Mouse (Mus musculus): ENCODE results near the gene a. TPM values are rescaled to one million over a fixed set of nuclear protein-coding genes. Genes with fewer than 3 reads are reported as not detected.
"Not testable (repeated sequence)": the region's sequence is repeated elsewhere in the genome, so short reads cannot be mapped to it uniquely, and the experiment has no call there.

The a gene
- polyA plus RNA-seq, 1 experiment from 2014 or later = 0.41 TPM

DNA sequence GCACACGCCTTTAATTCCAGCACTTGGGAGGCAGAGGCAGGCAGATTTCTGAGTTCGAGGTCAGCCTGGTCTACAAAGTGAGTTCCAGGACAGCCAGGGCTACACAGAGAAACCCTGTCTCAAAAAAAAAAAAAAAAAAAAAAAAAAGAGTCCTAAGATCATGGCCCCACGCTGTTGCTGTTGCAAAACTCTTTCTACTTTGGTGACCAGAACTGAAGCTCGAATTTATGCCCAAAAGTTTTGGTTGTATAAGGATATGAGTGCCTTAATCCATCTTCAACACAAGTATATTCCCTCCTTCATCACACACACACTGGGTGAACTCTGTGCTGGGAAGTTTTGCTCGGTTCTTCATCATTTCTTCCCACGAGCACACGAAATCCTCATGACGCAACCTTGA lies 262.3 kb downstream of the a start:
- not testable (repeated sequence) for H3K4me2 ChIP-seq (ENCODE audit: low read depth, low read length); ATAC-seq (ENCODE audit: insufficient read depth, low FRiP score); H3K27ac ChIP-seq (ENCODE audit: low read length); H3K9ac ChIP-seq (ENCODE audit: low read length); H3K27me3 ChIP-seq (ENCODE audit: control insufficient read depth, insufficient read depth, low read length); H3K36me3 ChIP-seq (ENCODE audit: control insufficient read depth, insufficient read depth, low read length); H3K9me3 ChIP-seq (replicated peaks; ENCODE audit: control insufficient read depth, low read length); H3K4me3 ChIP-seq (replicated peaks; ENCODE audit: low read length)
- H3K4me1 ChIP-seq (ENCODE audit: control insufficient read depth, insufficient read depth, low read length) = peaks cover 14% of the 10 kb centered on the region
- WGBS = 91% methylated on average over 8 of the region's 8 CpGs

DNA sequence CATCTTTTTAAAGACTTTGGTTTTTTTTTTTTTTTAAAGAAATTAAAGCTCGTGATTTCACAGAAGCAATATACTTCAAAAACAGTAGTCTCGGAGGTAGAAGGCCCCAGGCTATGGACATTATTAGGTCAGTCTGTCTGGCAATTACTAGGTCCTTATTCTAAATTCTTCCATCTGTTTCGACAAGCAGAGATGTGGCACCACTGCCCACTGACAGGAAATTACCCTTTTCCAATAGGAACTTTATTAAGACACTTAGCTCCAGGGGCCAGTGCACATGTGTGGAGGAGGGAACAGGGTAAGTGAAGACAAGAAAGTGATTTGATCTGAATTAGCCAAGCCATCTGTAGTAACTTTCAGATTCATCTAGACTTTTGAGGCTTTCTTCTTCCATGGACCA lies 263.5 kb downstream of the a start:
- H3K4me1 ChIP-seq (ENCODE audit: control insufficient read depth, insufficient read depth, low read length) = peaks cover 14% of the 10 kb centered on the region
- no peak overlapping the region for H3K9ac ChIP-seq (ENCODE audit: low read length)

DNA sequence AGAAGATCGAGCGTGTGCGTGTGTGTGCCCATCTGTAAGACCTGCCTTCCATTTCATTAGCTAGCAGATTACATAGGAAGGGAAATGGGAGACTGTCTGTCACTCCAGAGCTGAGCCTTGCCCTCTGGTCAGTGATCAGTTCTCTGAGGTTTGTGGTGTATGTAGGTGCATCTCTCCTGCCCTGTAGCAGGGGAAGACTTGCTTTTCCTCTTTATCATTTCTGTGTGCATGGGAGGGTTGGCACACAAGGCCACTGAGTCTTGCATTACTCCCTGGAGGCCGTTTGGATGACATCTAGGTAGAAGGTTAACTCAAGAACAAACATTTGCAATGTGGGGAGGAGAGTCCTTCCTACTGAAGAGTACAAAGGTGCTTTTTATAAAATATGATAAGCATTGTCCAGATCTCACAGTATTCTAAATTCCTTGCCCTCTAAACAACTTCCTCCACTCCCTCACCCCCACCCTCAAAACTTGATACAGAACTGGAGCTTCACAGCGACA lies 264.9 kb downstream of the a start:
- no peak overlapping the region for H3K4me3 ChIP-seq (replicated peaks; ENCODE audit: low read length)
- WGBS = 54% methylated on average over 5 of the region's 5 CpGs
- H3K36me3 ChIP-seq (ENCODE audit: control insufficient read depth, insufficient read depth, low read length) = no peaks in the 10 kb centered on the region
- H3K9me3 ChIP-seq (replicated peaks; ENCODE audit: control insufficient read depth, low read length) = no peaks in the 10 kb centered on the region
- H3K27ac ChIP-seq (ENCODE audit: low read length) = no peak overlapping the region
- H3K9ac ChIP-seq (ENCODE audit: low read length) = no peak overlapping the region
- H3K4me2 ChIP-seq (ENCODE audit: low read depth, low read length) = no peak overlapping the region
- H3K4me1 ChIP-seq (ENCODE audit: control insufficient read depth, insufficient read depth, low read length) = peaks cover 9% of the 10 kb centered on the region
- no peak for ATAC-seq (ENCODE audit: insufficient read depth, low FRiP score)
- no peaks in the 10 kb centered on the region for H3K27me3 ChIP-seq (ENCODE audit: control insufficient read depth, insufficient read depth, low read length)

More for the DNA sequence above, 263.5 kb downstream of the a start:
- H3K27ac ChIP-seq (ENCODE audit: low read length) = no peak overlapping the region
- no peaks in the 10 kb centered on the region for H3K27me3 ChIP-seq (ENCODE audit: control insufficient read depth, insufficient read depth, low read length)
- ATAC-seq (ENCODE audit: insufficient read depth, low FRiP score) = no peak
- 79% methylated on average over 3 of the region's 3 CpGs for WGBS
- H3K4me3 ChIP-seq (replicated peaks; ENCODE audit: low read length) = no peak overlapping the region
- H3K36me3 ChIP-seq (ENCODE audit: control insufficient read depth, insufficient read depth, low read length) = no peaks in the 10 kb centered on the region
- no peak overlapping the region for H3K4me2 ChIP-seq (ENCODE audit: low read depth, low read length)
- H3K9me3 ChIP-seq (replicated peaks; ENCODE audit: control insufficient read depth, low read length) = no peaks in the 10 kb centered on the region

DNA sequence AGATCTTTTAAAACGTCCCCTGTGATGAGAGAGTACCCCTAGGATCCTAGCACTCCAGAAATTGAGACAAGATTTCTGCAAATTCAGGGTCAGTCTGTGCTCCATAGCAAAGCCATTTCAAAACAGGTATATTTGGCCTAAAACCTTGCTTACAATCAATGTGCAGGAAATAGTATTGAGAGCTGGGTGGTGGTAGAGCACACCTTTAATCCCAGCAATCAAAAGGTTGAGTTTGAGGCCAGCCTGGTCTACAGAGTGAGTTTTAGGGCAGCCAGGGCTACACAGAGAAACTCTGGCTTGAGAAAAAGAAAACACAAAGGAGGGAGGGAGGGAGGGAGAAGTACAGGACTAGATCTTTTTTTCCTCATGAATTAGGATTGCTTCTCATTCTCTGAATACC lies 266.2 kb downstream of the a start:
- Histone ChIP-seq H3K4me2 (ENCODE audit: low read depth, low read length) (no peak overlapping the region), H3K27ac (ENCODE audit: low read length) (no peak overlapping the region), H3K4me1 (ENCODE audit: control insufficient read depth, insufficient read depth, low read length) (no peaks in the 10 kb centered on the region), H3K9ac (ENCODE audit: low read length) (no peak overlapping the region), H3K9me3 (replicated peaks; ENCODE audit: control insufficient read depth, low read length) (no peaks in the 10 kb centered on the region), H3K36me3 (ENCODE audit: control insufficient read depth, insufficient read depth, low read length) (no peaks in the 10 kb centered on the region; the same call in 1 of the 2 replicates), H3K27me3 (ENCODE audit: control insufficient read depth, insufficient read depth, low read length) (no peaks in the 10 kb centered on the region), H3K4me3 (replicated peaks; ENCODE audit: low read length) (no peak overlapping the region)
- no peak for ATAC-seq (ENCODE audit: insufficient read depth, low FRiP score)
- WGBS = 61% methylated on average over 1 of the region's 1 CpGs

DNA sequence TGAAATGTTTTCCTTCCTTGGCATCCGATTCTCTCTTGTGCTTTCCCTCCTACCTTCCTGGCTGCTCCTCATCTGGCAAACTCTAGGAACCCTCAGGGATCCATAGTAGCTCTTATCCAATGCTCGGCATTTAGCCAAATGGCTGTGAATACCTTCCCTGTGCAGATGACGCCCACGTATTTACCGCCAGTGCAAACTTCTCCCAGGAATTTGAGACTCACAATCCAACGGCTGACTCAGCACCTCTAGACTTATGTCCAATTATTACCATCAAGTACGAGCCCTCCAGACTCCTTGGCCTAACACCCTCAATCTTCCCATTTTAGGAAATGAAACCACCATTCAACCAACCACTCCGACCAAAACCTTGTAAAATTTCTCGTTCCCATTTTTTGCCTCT lies 279.8 kb downstream of the a start:
- H3K4me1 ChIP-seq (ENCODE audit: control insufficient read depth, insufficient read depth, low read length) = peaks cover 19% of the 10 kb centered on the region
- no peak overlapping the region for H3K27ac ChIP-seq (ENCODE audit: low read length)
- H3K9ac ChIP-seq (ENCODE audit: low read length) = no peak overlapping the region
- H3K4me2 ChIP-seq (ENCODE audit: low read depth, low read length) = no peak overlapping the region
- WGBS = 76% methylated on average over 9 of the region's 9 CpGs
- ATAC-seq (ENCODE audit: insufficient read depth, low FRiP score) = no peak
- no peak overlapping the region for H3K4me3 ChIP-seq (replicated peaks; ENCODE audit: low read length)
- no peaks in the 10 kb centered on the region for H3K27me3 ChIP-seq (ENCODE audit: control insufficient read depth, insufficient read depth, low read length)
- H3K36me3 ChIP-seq (ENCODE audit: control insufficient read depth, insufficient read depth, low read length) = 0 out of 2 replicates have a peak, but pooled peaks cover 8% of the 10 kb centered on the region
- H3K9me3 ChIP-seq (replicated peaks; ENCODE audit: control insufficient read depth, low read length) = no peaks in the 10 kb centered on the region

DNA sequence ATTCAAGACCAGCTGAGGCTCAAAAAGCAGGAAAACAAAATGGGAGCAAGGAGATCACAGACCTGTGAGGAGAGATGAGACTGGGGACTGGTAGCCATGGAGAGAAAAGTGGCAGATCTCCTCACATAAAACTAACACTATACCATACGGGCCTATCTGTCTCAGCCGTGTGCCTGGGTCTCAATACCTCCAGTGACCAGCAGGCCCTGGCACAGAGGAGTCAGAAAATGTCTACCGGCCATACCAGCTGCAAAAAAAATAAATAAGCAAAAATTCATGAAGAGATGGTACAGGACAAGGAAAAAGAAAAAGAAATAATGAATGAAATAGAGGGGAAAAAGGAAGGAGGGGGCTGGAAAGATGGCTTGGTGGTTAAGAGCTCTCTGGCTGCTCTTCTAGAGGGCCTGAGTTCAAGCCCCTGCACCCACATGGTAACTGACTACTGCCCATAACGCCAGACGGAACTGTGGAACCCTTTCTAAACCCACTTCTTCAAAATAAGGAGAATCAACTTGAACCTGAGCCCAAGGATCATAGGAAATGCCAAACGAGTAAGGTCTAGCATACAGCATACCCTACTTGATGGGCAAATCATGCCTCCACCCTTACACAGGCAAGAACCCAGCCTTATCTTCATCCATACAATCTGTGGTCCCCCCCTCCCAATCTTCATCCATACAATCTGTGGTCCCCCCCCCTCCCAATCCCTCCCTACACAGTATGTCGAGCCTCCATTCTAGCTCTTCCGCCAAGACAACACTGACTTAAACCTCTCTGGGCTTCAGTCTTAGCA lies 281.3 kb downstream of the a start:
- H3K4me2 ChIP-seq (ENCODE audit: low read depth, low read length) = 0 out of 2 replicates have a peak overlapping the region, but pooled peaks have one; percentile 1
- WGBS = 83% methylated on average over 8 of the region's 8 CpGs
- H3K9me3 ChIP-seq (replicated peaks; ENCODE audit: control insufficient read depth, low read length) = no peaks in the 10 kb centered on the region
- H3K4me3 ChIP-seq (replicated peaks; ENCODE audit: low read length) = no peak overlapping the region; the same call in 1 of the 2 replicates
- H3K27ac ChIP-seq (ENCODE audit: low read length) = no peak overlapping the region
- ATAC-seq (ENCODE audit: insufficient read depth, low FRiP score) = no peak
- H3K9ac ChIP-seq (ENCODE audit: low read length) = peak overlapping the region; percentile 91; the same call in 1 of the 2 replicates
- no peaks in the 10 kb centered on the region for H3K36me3 ChIP-seq (ENCODE audit: control insufficient read depth, insufficient read depth, low read length)
- H3K27me3 ChIP-seq (ENCODE audit: control insufficient read depth, insufficient read depth, low read length) = no peaks in the 10 kb centered on the region
- peaks cover 19% of the 10 kb centered on the region for H3K4me1 ChIP-seq (ENCODE audit: control insufficient read depth, insufficient read depth, low read length)

DNA sequence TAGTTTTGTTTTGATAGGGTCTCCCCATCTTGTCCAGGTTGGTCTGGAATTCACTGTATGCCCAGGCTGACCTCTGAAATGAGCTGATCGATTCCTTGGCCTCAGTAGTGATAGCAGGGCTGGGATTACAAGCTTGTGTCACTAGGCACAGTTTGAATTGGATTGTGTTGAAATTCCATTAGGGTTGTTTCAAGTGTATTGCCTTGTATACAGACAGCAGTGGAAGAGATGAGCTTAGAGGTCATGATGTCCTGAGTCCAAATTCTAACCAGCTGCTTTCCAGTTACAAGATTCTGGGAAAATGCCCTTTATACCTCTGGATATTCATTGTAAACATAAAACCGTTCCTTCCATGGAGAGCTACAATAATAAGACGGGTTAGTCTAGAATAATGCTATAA lies 282.1 kb downstream of the a start:
- no peaks in the 10 kb centered on the region for H3K36me3 ChIP-seq (ENCODE audit: control insufficient read depth, insufficient read depth, low read length)
- H3K27ac ChIP-seq (ENCODE audit: low read length) = peak overlapping the region; percentile 73; the same call in 1 of the 2 replicates
- H3K9ac ChIP-seq (ENCODE audit: low read length) = peak overlapping the region; percentile 91
- no peak for ATAC-seq (ENCODE audit: insufficient read depth, low FRiP score)
- no peaks in the 10 kb centered on the region for H3K9me3 ChIP-seq (replicated peaks; ENCODE audit: control insufficient read depth, low read length)
- peaks cover 19% of the 10 kb centered on the region for H3K4me1 ChIP-seq (ENCODE audit: control insufficient read depth, insufficient read depth, low read length)
- 13% methylated on average over 3 of the region's 3 CpGs for WGBS
- H3K27me3 ChIP-seq (ENCODE audit: control insufficient read depth, insufficient read depth, low read length) = no peaks in the 10 kb centered on the region
- peak overlapping the region; percentile 77 for H3K4me2 ChIP-seq (ENCODE audit: low read depth, low read length)
- H3K4me3 ChIP-seq (replicated peaks; ENCODE audit: low read length) = peak overlapping the region; percentile 80

DNA sequence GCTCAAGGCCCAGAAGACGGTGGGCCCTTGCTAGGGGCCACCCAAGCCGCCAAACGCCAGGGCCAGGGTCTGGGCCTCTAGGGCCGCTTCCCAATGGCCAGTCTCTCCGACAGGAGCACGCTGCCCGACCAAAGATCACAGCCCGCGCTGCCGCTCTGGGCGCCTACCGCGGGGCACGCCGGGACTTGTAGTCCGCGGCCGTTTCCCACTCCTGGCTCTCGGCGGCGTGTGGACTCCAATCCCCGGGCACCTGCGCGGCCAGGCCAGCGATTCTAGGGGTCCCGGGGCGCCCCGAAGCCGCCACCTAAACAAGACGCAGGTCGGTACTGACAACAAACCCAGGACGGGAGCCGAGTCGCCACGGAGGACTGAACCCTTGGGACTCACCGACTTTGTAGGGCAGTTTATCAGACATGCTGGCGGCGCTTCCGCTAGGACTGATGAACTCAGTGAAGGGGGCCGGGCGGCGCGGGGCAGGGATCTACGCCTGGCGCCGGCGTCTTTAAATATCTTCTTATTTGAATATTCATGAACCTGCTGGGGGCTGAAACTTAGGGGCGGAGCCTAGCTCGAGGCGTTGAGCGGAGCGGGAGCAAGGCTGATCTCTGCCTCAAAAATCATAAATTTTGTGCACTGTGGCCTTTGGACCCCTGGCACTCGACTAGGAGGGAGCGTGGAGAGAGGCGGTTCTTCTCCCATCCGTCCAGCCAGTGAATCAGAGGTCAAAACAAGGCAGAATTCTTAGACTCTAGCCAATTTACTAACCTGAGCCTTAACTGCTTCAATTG lies 283.0 kb downstream of the a start, which contains the start of gene Ahcy:
Gene Ahcy, minus strand, starts transcription at position 520 of the 788 bp plus-strand sequence.
- Histone ChIP-seq H3K27me3 (ENCODE audit: control insufficient read depth, insufficient read depth, low read length) (no peaks in the 10 kb centered on the region), H3K9ac (ENCODE audit: low read length) (peak within 1 kb of the TSS; percentile 91), H3K4me1 (ENCODE audit: control insufficient read depth, insufficient read depth, low read length) (peaks cover 19% of the 10 kb centered on the region), H3K4me3 (replicated peaks; ENCODE audit: low read length) (peak within 1 kb of the TSS; percentile 80), H3K27ac (ENCODE audit: low read length) (peak within 1 kb of the TSS; percentile 73), H3K36me3 (ENCODE audit: control insufficient read depth, insufficient read depth, low read length) (no peaks in the 10 kb centered on the region), H3K4me2 (ENCODE audit: low read depth, low read length) (peak within 1 kb of the TSS; percentile 77), H3K9me3 (replicated peaks; ENCODE audit: control insufficient read depth, low read length) (no peaks in the 10 kb centered on the region)
- under 1% methylated on average over 56 of the region's 56 CpGs for whole genome bisulfite sequencing
- peak; percentile 95 for ATAC-seq (ENCODE audit: insufficient read depth, low FRiP score)

Data from stomach, embryonic 16.5 days (tissue).